Mouse (Mus musculus) embryo, embryonic 10 days (tissue): ENCODE data around the gene Ercc5.

Source experiments
- DNase-seq: peaks from one replicate; pipeline ENCODE4 v3.0.0-alpha.2; 2015; ENCODE audit warnings: low spot score

Ercc5 gene

GRCm38 (mm10) chr1:44147563-44148381, at the start of gene Ercc5:
Ercc5 (plus strand) TSS chr1:44147744.
- DNase-seq = peak; percentile 97

GRCm38 (mm10) chr1:44101448-44102225, 45.9 kb upstream of the Ercc5 start:
- peak; percentile 60 for DNase-seq

- DNase-seq = peak; percentile 93
Measured at GRCm38 (mm10) chr1:44102259-44102717, 45.3 kb upstream of the Ercc5 start, which contains the start of gene Tex30. Tex30 (minus strand) TSS chr1:44102441.

- DNase-seq = peak; percentile 28
Measured at GRCm38 (mm10) chr1:44102939-44103338, 44.6 kb upstream of the Ercc5 start.

DNA sequence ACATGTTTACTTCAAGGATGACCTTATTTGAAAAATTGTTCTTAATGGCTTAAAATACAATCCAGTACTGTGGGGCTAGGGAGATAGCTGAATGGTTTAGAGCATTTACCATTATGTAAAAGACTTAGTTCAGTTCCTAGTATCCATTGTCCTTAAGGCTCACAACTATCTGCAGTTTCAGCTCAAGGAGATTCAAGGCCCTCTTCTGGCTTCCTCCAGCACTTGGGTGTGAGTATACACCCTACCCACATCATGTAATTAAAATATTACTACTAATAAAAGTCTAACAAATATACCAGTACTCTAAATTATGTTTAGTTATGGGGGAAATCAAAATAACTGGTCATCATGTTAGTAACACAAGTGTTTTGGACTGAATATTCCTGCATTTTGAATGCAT, 30.0 kb upstream of the Ercc5 start:
- peak; percentile 11 for DNase-seq

DNA sequence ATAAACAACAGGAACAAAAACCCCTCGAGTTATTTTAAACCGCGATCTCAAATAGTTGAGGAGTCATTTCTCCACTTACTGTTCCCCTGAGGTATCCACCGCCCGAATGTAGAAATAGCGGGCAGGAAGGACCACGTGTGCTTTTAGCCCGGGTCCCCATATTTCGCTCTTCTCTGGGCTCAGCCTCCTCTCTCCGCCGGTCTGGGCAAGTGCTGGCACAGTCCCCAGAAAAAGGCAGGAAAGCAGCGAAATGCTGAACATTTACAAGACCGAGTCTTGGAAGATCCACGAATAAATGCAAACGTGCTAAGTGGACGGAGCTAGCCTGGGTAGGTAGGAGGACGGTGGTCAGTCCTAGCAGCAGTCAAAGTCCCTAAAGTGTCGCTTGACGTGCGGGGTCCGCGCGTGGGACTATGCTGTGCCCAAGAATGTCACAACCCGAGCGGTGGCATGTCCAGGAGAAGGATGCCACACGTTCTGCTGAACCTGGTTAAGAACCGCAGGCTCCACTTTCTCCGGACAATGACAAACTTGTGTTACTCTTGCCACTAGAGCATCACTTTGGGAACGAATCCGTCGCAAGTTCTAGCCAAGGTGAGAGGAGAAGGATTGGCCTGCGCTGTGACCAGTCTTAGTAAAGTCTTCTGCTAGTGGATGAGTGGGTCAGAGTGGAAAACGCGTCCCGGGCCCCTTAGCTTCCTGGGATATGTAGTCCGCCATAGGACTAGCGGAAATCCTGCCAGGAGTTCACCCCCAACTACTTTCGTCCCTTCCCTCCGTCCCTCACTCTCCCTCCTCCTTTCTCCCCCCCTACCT, 29.1 kb upstream of the Ercc5 start, which contains the start of the genes Kdelc1 and Bivm:
Gene Kdelc1, minus strand, starts transcription at position 570 of the 816 bp plus-strand sequence.
Gene Bivm, plus strand, starts transcription at position 719 of the 816 bp plus-strand sequence.
- peak; percentile 96 for DNase-seq

GRCm38 (mm10) chr1:44119201-44120073, 28.1 kb upstream of the Ercc5 start:
- peak; percentile 90 for DNase-seq

GRCm38 (mm10) chr1:44120074-44120406, 27.5 kb upstream of the Ercc5 start:
- DNase-seq = no peak

GRCm38 (mm10) chr1:44122256-44122655, 25.3 kb upstream of the Ercc5 start:
- no peak for DNase-seq

DNA sequence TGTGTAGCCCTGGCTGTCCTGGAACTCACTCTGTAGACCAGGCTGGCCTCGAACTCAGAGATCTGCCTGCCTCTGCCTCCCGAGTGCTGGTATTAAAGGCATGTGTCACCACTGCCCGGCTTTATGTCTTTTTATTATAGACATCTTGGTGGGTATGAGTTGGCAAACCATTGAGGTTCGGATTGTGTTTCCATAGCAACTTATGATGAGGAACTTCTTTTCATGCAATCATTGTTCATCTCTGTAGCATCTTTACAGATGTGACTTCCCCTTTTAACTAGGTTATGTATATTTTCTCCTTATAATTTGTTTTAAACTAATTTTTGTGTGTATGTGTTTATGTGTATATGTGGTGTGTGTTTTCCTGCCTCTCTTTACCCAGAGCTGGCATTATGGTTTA, 22.0 kb upstream of the Ercc5 start:
- no peak for DNase-seq

DNA sequence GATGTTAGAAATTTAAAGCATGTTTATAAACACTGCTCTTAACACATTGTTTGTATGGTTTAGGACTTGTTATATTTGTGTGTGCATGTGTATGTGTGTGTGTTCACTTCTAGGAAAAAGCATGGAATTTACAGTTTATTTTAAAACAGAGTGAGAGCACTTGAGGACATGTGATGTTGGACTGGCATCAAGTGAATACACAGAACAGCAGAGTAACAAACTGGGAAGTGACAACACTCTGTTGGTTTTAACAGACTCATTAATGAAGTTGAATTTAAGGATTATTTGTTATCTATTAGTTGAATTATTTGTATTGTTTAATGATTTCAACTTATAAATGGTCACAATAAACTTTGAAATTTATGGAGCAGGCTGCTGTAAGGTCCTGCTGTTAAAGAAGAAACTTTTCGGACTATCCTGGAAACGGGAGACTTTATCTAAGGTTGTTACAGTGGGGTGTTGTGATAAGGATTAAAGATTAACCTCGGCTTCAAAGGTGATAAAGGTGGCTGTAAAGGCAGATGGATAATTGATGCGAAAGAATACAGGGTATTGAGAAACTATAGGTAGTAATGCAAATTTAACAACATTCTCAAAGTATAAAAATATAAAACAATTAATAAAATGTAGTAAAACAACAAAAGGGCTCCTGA, 17.5 kb upstream of the Ercc5 start:
- DNase-seq = no peak

GRCm38 (mm10) chr1:44140232-44140631, 7.3 kb upstream of the Ercc5 start:
- DNase-seq = no peak

DNA sequence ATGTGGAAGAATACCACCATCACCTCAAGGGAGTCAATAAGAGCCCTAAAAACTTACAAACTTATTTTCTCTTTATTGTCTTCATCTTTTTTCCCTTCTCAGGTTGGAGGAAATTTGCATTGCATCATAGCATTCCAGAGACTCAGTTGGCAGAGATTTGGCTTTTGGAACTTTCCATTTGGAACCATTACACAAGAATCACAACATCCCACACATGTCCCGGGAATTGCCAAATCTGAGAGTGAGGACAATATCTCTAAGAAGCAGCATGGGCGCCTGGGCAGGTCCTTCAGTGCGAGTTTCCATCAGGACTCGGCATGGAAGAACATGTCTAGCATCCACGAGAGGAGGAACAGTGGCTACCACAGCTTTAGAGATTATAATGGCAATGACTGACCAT, 4.8 kb upstream of the Ercc5 start:
- DNase-seq = no peak

DNA sequence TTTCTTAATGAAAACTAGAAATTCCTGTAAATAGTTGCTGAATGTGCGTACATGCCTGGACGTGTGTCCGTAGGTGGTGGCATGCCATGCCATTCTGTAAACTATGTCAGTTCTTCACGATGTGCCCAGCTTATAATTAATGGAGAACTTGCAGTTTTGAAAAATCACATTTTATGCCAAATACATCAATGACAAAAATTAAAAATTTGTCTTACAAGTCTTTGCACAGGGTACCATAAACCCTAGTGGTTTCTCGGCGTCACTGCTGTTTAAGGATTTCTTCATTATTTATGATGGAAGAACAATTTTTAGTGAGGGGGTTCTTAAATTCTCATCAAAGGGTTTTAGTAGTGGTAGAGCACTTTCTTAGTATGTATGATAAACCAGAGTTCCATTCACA, 1.2 kb downstream of the Ercc5 start:
- peak; percentile 17 for DNase-seq

DNA sequence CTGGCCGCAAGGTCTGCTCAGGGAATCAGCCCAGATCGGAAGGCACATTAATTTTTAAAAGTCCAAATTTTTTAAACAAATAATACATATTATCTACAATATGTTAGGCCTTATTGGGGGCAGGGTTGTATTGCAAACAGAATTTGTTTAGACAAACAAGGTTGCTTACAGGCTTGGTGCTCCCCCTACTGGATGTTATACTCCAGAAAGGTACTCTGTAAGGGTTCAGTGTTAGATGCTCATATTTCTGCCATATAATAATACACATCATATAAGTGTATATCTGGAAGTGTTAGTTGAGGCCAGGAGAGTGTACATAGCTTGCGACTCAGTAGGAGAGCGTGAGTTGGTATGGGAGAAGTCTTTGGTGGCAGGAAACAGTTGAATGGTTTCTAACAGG, 7.7 kb downstream of the Ercc5 start:
- DNase-seq = no peak

DNA sequence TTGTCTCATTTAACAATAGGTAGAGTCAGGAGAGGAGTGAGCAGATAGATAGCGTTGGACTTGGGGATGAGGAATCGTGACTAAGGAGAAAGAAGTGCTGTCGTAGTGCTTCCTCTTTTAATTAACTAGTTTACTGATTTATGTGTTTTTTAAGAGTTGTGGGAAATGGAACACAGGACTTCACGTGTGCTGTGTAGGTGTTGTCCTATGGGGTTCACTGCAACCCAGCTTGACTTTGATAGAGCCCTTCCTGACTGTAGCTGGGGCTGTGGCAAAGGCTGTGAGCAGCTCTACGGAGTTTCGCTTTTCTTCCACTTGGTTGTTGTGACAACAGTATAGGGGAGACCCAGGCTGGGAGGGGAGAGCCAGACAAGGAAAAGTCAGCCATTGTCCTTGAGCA, 10.8 kb downstream of the Ercc5 start:
- no peak for DNase-seq

- no peak for DNase-seq
Measured at GRCm38 (mm10) chr1:44161818-44162217, 14.3 kb downstream of the Ercc5 start.

DNA sequence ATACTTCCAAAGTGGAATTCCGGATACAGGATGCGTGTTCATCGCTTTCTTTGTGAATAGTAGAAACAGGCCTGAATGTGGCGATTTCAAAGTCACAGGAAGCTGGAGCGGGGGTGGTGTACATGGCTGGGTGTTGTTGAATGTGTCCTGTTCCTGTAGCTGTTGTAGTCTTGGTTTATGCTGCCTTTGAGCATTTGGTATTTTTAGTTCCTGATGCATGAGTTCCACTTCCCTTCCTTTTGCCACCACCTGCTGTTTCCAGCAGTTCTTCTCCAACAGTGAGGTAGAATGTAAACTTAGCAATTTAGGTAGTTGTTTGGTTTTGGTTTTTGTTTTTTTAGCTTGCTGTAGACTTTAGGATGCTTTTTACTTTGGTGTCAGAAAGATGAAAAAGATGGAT, 14.8 kb downstream of the Ercc5 start:
- DNase-seq = no peak

GRCm38 (mm10) chr1:44167859-44168383, 20.4 kb downstream of the Ercc5 start:
- DNase-seq = no peak

DNA sequence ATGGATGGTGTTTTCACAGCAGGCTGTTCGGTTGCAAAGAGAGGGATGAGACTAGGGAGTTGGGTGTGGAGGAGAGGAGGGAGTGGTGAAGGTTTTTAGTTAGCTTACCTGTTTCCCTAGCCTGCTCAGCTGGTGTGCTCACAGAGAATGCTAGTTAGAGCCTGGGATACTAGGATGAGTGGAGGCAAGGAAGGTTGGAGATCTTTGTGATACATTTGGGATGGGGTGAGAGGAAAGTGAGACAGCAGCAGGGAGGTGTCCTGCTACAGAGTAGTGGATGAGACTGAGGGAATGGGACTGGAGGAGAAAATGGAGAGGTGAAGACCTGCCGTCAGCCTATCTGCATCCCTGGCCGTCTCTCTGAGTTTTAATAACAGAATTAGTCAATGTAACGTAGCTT, 25.1 kb downstream of the Ercc5 start:
- DNase-seq = no peak
